Mouse (Mus musculus) adrenal gland, adult 18-20 months (tissue): Measurements from ENCODE around the gene Gm12166. TPM values are rescaled to one million over a fixed set of nuclear protein-coding genes. Genes with fewer than 3 reads are reported as not detected.

Experiments used
- DNase-seq, 2 experiments: peaks; one replicate each; pipeline ENCODE4 v3.0.0; 2021 to 2022; ENCODE audit warnings: low spot score in 2 of 2
- long read RNA-seq, 2 experiments: library from polyadenylated mRNA; stranded (forward); transcript quantifications; one replicate each; pipeline ENCODE4 v2.0.0; 2021
- total RNA-seq, 2 experiments: library from RNA; stranded (reverse); gene quantifications; 1 replicate in 1 of 2; 2 replicates in 1 of 2; pipeline ENCODE4 v1.2.3; 2021

Gene Gm12166
- 1 to 10 TPM; 3.1 to 3.3 TPM for total RNA-seq
- long read RNA-seq, experiment 1: 0 reads
- long read RNA-seq, experiment 2, partial matches to known transcripts: 0 of 2 reads
- long read RNA-seq, experiment 2, other reads (novel, unspliced or antisense): 0 of 2 reads

GRCm38 (mm10) chr11:46052105-46052659, at the start of gene Gm12166:
Gene Gm12166 (minus strand): TSS chr11:46052321.
- peak; percentile 53 to 67 for DNase-seq

DNA sequence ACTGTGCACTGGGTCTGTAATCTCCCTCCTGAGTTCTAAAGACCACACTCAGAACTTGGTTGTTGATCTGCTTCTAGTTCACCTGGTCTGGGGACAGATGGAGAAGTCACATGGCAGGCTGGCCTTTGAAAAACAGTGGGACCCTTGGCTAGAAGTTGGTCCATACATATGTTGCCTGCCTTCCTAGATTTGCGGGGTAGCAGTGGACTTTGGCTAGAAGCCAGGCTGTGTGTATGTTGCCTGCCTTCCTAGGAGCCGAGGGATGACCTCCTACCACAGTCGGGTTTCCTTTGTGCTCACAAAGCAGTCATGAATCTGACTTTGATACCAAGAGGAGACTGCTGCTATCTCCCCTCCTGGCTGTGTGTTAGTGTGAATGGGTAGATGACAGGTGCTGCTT, 44.9 kb upstream of the Gm12166 start:
- no peak for DNase-seq

DNA sequence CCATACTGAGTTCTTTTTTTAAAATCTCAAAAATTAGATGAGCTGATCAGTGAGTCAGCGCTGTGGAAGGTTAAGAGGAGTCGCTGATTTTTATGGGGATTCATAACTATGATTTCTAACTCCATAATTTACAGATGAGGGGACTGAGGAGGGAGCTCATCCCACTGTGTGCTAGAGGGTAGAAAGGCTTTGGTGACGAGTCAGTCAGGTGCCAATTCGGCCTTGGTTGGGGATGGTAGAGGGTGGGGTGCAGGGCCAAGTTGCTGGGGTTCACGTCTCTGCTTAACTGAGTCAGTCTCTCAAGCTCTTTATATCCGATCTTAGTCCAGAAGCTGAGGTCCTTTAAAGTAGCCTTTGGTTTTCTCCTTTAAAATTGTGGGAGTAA, 44.1 kb upstream of the Gm12166 start:
- DNase-seq: no peak

- DNase-seq: no peak
These were observed 43.5 kb upstream of the Gm12166 start for GRCm38 (mm10) chr11:46095477-46096264.

DNA sequence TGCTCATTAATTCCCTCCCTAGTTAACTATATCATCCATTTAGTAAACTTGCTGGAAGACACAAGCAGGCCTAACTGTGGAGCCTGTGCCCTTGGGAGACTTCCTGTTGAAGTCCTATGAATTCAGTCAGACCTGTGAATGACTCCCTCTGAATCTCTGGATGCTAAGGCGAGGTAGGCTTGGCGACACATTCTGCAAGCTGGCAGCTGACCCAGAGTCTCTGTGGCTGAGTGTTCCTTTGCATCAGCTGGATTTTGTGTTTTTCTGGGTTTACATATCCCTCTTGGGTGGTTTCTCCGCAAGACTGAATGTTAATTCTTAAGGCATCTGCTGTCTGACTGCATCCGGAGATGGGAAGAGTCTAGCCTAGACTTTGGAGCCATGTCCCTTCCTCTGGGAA, 40.0 kb upstream of the Gm12166 start:
- DNase-seq: no peak

DNA sequence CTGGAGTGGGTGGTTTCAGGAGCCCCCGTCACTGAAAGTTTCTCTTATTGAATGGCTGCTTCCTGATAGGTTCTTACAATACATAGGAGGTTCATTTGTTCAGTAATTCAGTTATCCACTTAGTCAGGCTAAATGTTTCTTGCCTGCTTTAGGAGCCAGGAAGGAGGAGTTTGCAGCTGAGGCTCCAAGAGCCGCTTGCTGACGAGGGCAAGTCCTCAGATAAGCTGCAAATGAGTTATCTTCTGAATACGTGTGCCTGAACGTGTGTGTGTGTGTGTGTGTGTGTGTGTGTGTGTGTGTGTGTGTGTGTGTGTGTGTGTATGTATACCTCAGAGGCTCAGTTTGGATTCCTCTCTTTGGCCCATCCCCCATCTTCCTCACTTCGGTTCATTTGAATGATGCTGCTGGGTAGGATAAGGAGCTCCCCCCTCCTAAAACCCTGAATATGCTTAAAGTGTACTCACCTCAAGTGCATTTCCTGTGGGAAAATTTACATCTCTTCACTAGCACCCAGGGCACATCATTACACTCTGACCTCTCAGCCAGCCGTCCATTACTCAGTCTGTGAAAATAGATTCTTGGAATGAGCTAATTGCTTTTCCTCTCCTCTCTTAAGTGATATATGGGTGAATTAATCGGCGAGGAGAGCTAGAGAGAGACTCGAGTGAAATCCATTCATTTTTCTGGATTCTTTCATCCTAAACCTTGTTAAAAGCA, 39.0 kb upstream of the Gm12166 start:
- DNase-seq: no peak

DNA sequence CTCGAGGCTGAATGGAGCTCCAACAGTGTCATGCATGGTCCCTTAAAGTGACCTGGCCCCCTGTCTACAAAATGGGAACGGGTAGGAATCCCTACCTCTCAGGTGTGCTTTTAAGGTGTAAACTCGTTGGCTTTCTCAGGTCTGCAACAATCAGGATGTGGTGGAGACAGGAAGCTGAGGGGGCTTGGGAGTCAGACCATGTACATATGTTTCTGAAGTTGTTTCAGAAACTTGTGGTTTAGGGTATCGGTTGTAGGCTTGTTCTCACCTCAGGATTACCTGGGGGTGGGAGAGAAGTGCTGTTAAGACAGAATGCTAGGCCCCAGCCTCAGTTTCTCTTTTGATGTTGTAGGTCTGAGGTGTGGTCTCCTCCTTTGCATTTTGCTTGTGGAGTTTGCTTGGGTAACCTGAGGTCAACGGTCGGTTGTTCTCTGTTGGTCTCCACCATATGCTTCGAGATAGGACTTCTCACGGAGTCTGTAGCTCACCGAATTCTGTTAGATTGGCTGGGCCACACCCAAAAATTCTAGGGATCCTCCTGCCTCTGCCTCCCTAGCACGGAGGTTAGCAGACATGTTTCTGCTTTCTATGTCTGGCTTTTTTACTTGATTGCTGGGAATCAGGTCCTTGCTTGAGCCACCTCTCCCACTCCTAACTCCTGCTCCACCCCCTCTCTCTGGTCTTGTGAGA, 38.1 kb upstream of the Gm12166 start:
- no peak for DNase-seq

DNA sequence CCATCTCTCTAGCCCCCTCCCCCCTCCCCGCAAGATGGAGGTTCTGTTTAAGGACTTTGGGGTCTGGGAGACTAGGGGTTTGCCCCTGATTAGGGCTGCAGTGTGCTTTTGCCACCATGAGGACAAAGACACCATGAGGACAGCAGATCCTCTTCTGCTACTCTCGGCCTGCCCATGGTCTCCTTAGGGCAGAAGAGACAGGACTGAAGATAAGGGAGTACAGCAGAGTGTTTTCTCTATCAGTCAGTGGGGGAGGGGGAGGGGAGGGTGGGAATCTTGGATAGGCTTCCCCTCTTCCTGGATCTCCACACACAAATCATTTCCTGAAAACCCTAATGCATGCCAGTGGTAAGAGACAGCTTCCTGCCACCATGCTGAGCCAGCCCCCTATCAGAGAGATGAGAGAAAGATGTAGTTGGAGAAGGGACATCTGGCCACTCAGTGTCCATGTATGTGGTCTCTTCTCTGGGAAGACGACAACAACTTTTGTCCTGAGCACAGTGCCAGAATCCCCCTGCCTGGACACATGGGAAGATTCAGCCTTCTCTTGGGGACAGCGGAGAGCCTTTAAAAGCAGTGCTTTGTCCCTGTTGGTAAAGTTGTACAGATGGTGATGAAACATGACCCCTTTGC, 37.1 kb upstream of the Gm12166 start:
- no peak for DNase-seq

DNA sequence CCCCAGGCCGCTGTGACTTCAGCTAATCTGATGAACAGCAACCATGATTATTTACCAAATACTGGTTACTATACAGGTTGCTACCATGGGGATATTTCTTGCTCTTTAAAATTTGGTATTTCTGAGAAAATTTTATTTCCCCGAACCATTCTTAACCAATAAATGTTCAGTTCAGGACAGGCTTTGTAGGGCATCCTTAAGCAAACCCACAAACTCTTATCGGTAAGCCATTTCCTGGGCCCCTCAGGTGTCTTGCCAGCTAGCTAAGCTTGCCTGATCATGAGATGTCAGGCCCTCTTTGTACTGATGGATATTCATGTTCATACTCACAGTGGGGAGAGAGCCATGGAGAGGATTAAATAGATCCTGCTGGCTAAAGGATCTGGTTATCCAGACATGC, 34.3 kb upstream of the Gm12166 start:
- no peak for DNase-seq

DNA sequence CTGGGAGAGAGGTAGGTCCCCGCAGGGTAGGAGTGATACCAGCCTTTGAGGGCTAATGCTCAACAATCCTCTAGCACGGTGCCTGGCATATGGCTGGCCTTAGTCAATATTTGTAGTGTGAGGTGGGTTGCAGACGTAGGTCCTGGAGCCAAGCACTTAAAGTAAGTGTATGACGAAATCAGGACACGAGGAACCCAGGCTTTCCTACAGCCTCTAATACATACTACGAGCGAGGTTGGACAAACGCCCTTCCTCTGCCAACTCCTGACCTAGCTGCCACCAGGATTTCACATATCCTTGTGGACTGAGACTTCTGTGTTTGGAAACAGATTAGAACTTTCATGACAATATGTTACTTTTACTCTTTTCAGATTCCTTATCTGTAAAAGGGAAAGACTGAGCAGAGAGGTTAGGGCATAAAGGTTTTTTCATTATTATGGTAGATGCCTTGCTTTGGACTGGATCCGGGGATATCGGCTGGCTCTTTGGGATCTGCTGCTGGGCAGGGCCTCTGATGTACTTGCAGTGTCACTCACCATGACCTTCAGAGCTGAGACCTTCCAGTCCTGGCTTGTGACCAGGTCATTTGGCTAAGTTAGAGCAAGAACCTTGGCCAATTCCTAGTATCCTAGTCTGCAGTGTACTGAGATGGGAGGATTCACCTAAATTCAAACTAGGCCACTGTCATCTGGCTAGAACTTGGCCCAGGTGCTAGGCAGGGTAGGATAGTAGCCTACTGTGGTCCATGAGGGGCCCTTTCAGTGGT, 33.5 kb upstream of the Gm12166 start:
- DNase-seq: peak in 1 of 2 experiments; percentile 40

DNA sequence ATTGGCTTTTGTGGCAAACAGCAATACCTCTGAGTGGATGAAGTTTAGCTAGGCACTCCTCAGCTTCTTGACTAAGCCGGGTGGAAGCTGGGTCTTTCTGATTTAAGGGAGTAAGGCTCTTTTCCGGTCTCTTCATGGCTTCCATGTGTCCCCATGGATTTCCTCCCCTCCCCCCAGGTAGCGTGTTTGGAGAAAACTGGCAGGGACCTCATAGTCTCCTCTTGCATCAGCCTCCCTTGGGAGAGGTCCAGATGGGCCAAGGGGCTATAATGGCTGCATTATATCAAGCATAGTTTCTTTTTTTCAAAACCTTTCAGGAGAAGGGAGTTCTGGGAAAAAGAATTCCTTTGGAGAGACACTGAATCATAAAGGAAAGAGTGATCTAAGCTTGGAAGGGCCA, 32.4 kb upstream of the Gm12166 start:
- DNase-seq: no peak

GRCm38 (mm10) chr11:46083835-46084444, 31.8 kb upstream of the Gm12166 start:
- no peak for DNase-seq

DNA sequence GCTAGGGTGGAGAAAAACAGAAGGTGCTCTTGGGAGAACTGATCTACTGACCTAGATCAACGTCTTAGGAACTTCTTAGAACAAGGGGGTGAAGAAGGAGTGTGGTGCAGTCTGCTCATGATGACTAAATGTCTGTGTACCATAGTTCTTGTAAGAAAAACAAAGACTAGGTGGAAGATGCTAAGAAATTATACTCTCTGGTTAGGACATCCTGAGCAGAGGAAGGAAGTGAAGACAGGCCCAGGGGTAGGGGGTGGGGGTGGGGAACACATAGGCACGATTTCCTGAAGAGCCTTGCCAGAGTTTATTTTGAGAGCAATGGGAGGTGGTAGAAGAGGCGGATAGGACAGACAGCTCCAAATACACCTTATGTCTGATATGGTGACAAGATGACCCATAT, 31.3 kb upstream of the Gm12166 start:
- DNase-seq: no peak

GRCm38 (mm10) chr11:46081075-46081474, 29.0 kb upstream of the Gm12166 start:
- no peak for DNase-seq

DNA sequence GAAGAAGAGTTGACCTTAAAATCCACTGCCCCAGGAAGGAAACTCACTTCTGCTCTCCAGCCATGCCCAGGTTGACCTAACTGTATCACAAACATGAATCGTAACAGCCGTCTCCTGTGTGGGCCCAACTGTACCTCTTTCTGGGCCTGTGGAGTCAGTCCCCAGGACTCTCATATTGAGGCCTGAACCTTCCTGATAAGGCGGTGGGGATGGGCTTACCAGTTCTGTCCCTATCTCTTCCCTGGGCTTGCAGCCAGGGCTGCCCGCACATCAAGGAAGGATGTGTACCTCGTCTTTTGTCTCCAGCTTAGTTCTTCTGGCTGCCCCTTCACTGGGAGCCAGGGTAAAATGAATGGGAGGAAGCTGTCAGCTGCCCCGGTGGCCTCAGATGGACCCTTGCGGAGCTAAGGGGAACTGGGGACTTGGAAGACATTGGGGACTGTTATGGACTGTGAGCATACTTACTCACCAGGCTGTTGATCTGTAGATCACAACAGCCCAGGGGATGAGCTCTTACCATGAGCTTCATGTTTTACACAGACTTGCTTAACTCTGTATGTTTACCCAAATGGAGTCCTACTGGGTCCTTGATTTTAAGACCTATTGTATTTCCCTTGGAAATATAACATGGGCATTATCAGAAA, 25.7 kb upstream of the Gm12166 start:
- no peak for DNase-seq

GRCm38 (mm10) chr11:46077304-46077703, 25.2 kb upstream of the Gm12166 start:
- no peak for DNase-seq

- no peak for DNase-seq
These were observed 24.5 kb upstream of the Gm12166 start for GRCm38 (mm10) chr11:46076442-46077158.

DNA sequence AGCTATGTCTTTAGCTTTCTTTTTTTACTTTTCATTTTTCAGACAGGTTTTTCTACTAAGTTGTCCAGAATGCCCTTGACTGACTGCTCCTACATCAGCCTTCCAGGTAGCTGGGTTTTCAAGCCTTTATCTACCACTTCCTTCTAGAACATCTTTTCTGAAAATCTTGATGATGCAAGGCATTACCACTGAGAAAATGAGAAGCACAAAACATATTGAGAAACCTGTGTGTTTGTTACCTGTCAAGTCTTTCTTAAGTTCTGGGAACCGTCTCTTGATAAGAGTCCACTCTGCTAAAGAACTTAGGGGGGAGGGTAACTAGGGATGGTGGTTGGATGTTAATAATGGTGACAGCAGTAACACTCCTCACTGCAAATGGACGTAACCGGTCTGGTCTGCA, 23.4 kb upstream of the Gm12166 start:
- DNase-seq: no peak
